Mouse (Mus musculus) bone marrow macrophage, adult 2 months (primary cell): ENCODE data around the gene Mylk3.

Source experiments
- CTCF ChIP-seq: IDR thresholded peaks from 2 replicates; pipeline ENCODE4 v1.5.1; 2012; ENCODE audit warnings: low read depth, mild to moderate bottlenecking, low read length, moderate library complexity
- POLR2A ChIP-seq: IDR thresholded peaks from 2 replicates; pipeline ENCODE4 v1.6.1; 2012; ENCODE audit warnings: mild to moderate bottlenecking, low read depth, low read length, borderline replicate concordance

GRCm38 (mm10) chr8:85353287-85353686 lies 32.9 kb downstream of the Mylk3 start:
- no peak for TF ChIP-seq CTCF
- TF ChIP-seq POLR2A: no peak
